Mouse (Mus musculus) megakaryocyte-erythroid progenitor cell, adult 5-6 weeks (primary cell): ENCODE measurements around the gene Sult2a1. TPM values are rescaled to one million over a fixed set of nuclear protein-coding genes. Genes with fewer than 3 reads are reported as not detected.
"Not testable (repeated sequence)": the region's sequence is repeated elsewhere in the genome, so short reads cannot be mapped to it uniquely, and the experiment has no call there.

Source experiments
- ATAC-seq: replicated peaks from 2 replicates; pipeline ENCODE4 v1.8.0; 2016; ENCODE audit warnings: mild to moderate bottlenecking, inconsistent platforms; ENCODE audit not compliant: severe bottlenecking, poor library complexity, low FRiP score, low TSS enrichment
- total RNA-seq, 2 experiments: library from RNA; stranded (forward) in 1 of 2; stranded (reverse) in 1 of 2; fragments of 200-1000, 215-1000 nt in 1 of 2; fragments of >200 nt in 1 of 2; fragmentation: Nextera tagmentation in 1 of 2; gene quantifications; 2 replicates each; pipeline ENCODE4 v1.2.3; 2014 to 2017

The Sult2a1 gene
- total RNA-seq (2014; fragmentation: Nextera tagmentation), result not detected in 2 replicates
- total RNA-seq (2017), result not detected in 2 replicates

DNA sequence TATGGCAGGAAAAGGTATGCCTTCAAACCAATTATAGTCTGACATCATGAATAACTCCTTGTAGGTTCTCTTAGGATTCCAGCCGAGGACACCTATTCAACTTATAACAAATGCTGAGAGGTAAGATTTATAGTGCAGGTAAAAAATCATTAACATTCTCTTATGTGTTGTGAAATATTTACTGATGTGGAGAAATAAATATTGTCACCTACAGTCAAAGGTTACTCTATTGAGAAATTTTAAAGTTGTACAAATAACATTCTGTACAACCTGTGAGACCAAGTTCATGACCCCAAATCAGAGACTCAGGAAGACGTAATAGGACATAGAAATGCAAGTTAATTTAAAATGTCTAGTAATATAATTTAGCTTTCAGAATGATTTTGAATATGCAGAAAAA, at the start of gene Sult2a1:
Gene Sult2a1 (minus strand): TSS at position 101 of the 400 bp plus-strand sequence.
- not testable (repeated sequence) for ATAC-seq

DNA sequence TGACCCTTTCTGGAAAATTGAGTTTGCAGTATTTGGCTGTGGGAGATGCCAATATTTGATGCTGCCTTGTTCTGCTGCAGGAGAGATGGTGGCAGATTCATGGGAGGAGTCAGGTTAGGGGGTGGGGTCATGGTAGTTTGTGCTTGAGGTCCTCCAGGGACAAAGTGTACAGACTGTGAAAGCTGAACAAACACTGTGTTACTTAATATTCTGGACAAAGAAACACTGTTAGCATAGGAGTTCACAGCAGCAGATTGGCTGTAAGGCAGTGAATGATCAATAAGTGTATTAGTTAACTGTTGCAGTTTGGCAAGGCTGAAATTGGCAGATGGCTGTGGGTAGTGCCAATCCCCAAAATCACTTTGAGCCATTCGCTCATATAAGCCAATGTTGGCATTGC, 23.3 kb downstream of the Sult2a1 start:
- no peak for ATAC-seq

Other genes with a start within 250 kb of the Sult2a1 start
- gene Sult2a5, start 213.4 kb downstream of the Sult2a1 start, total RNA-seq (2014; fragmentation: Nextera tagmentation), result not detected in 2 replicates
- gene Sult2a5, start 213.4 kb downstream of the Sult2a1 start, total RNA-seq (2017), result not detected in 2 replicates
- not detected in 2 replicates for gene Sult2a2, start 103.9 kb downstream of the Sult2a1 start, total RNA-seq (2014; fragmentation: Nextera tagmentation)
- gene Sult2a2, start 103.9 kb downstream of the Sult2a1 start, total RNA-seq (2017), result not detected in 2 replicates
- not detected in 2 replicates for gene Sult2a4, start 152.2 kb upstream of the Sult2a1 start, total RNA-seq (2014; fragmentation: Nextera tagmentation)
- gene Sult2a4, start 152.2 kb upstream of the Sult2a1 start, total RNA-seq (2017), result not detected in 2 replicates